ENCODE assay signal across 8 mouse cellular contexts in the genomic region with DNA sequence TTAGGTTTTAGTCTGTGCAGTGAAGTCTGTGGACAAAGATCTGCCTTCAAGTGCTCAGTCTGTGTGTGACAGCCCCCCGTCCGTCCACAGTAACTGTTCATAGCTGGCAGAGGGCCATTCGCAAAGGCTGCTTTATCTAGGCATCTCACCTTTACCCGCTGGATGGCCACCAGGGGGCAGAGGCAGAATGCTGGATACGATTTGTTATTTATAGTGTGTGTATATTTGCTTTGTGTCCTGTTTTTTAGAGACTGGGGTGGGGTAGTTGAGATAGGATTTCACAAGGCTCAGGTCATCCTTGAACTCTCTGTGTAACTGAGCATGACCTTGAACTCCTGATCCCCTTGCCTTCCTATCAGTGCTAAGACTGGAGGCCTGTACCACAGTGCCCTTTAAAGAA. TPM values are rescaled to one million over a fixed set of nuclear protein-coding genes. Genes with fewer than 3 reads are reported as not detected.
A peak's percentile ranks its signal among the peaks of the same experiment; 100 is the strongest.
DNase-seq lines count a peak whose midpoint lies in the region; ATAC-seq lines count a peak whose summit lies in the region.

No protein-coding gene starts in this region.

- H3K9me3 ChIP-seq in midbrain, embryonic 10.5 days (replicated peaks), result no peaks in the 10 kb centered on the region
- H3K9me3 ChIP-seq in midbrain, embryonic 16.5 days (replicated peaks; ENCODE audit: control insufficient read depth, low read length, poor library complexity, severe bottlenecking), result no peaks in the 10 kb centered on the region
- no peaks in the 10 kb centered on the region for H3K9me3 ChIP-seq in embryonic facial prominence, embryonic 15.5 days (replicated peaks)
- no peaks in the 10 kb centered on the region for H3K9me3 ChIP-seq in neural tube, embryonic 11.5 days (ENCODE audit: control insufficient read depth, low read length)

- WGBS in midbrain, embryonic 10.5 days, result 35% methylated on average over 5 of the region's 5 CpGs
- WGBS in midbrain, embryonic 16.5 days, result 19% methylated on average over 5 of the region's 5 CpGs
- 11% methylated on average over 5 of the region's 5 CpGs for WGBS in embryonic facial prominence, embryonic 15.5 days
- WGBS in neural tube, embryonic 11.5 days, result 34% methylated on average over 5 of the region's 5 CpGs

- H3K36me3 ChIP-seq in midbrain, embryonic 10.5 days, result no peaks in the 10 kb centered on the region
- no peaks in the 10 kb centered on the region for H3K36me3 ChIP-seq in midbrain, embryonic 16.5 days (ENCODE audit: control insufficient read depth, insufficient read depth, low read length)
- no peaks in the 10 kb centered on the region for H3K36me3 ChIP-seq in embryonic facial prominence, embryonic 15.5 days
- H3K36me3 ChIP-seq in neural tube, embryonic 11.5 days (ENCODE audit: control insufficient read depth, insufficient read depth, low read length), result no peaks in the 10 kb centered on the region

- no peak overlapping the region for H3K4me3 ChIP-seq in midbrain, embryonic 10.5 days
- H3K4me3 ChIP-seq in midbrain, embryonic 16.5 days (ENCODE audit: low read depth, low read length), result no peak overlapping the region
- no peak overlapping the region for H3K4me3 ChIP-seq in embryonic facial prominence, embryonic 15.5 days (replicated peaks)
- H3K4me3 ChIP-seq in neural tube, embryonic 11.5 days (ENCODE audit: low read depth, low read length), result no peak overlapping the region

- no peak overlapping the region for H3K9ac ChIP-seq in midbrain, embryonic 16.5 days (ENCODE audit: low read depth, low read length)
- H3K9ac ChIP-seq in embryonic facial prominence, embryonic 15.5 days, result no peak overlapping the region
- H3K9ac ChIP-seq in neural tube, embryonic 11.5 days (ENCODE audit: low read length), result no peak overlapping the region

- no peak overlapping the region for H3K27ac ChIP-seq in midbrain, embryonic 10.5 days (replicated peaks)
- no peak overlapping the region for H3K27ac ChIP-seq in midbrain, embryonic 16.5 days (ENCODE audit: low read length)
- no peak overlapping the region for H3K27ac ChIP-seq in embryonic facial prominence, embryonic 15.5 days (replicated peaks)
- H3K27ac ChIP-seq in neural tube, embryonic 11.5 days (ENCODE audit: low read depth, low read length), result no peak overlapping the region

- H3K27me3 ChIP-seq in midbrain, embryonic 10.5 days (ENCODE audit: low read depth, poor library complexity, severe bottlenecking), result no peaks in the 10 kb centered on the region
- no peaks in the 10 kb centered on the region for H3K27me3 ChIP-seq in midbrain, embryonic 16.5 days (ENCODE audit: control insufficient read depth, insufficient read depth, low read depth, low read length)
- H3K27me3 ChIP-seq in embryonic facial prominence, embryonic 15.5 days, result no peaks in the 10 kb centered on the region
- H3K27me3 ChIP-seq in neural tube, embryonic 11.5 days (ENCODE audit: control insufficient read depth, insufficient read depth, low read length), result no peaks in the 10 kb centered on the region

- peak; percentile 64 for DNase-seq in midbrain, embryonic 10.5 days (ENCODE audit: low spot score)
- peak; percentile 79 to 87 for DNase-seq in adrenal gland, postnatal 36 days
- peak; percentile 65 for DNase-seq in liver
- peak; percentile 71 for DNase-seq in neural tube, embryonic 11.5 days (ENCODE audit: low spot score)
- DNase-seq in testis, postnatal 10 days (ENCODE audit: low spot score), result peak; percentile 83

- ATAC-seq in midbrain, embryonic 16.5 days, result no peak
- 0 out of 2 replicates have a peak, but pooled peaks have one; percentile 17 for ATAC-seq in embryonic facial prominence, embryonic 15.5 days (ENCODE audit: insufficient number of reproducible peaks, low FRiP score, low TSS enrichment, low read depth)
- peak; percentile 74 to 76 for ATAC-seq in hematopoietic stem cell, adult 5-6 weeks (replicated peaks in 1 of 2; ENCODE audit: insufficient read depth in 1 of 2, low FRiP score in 2 of 2, low TSS enrichment in 1 of 2, low read depth in 1 of 2, poor library complexity in 2 of 2, severe bottlenecking in 2 of 2)
- no peak for ATAC-seq in neural tube, embryonic 11.5 days (ENCODE audit: insufficient read depth, low FRiP score, low TSS enrichment)

- H3K4me1 ChIP-seq in midbrain, embryonic 10.5 days, result peaks cover 9% of the 10 kb centered on the region
- H3K4me1 ChIP-seq in midbrain, embryonic 16.5 days (ENCODE audit: control insufficient read depth, insufficient read depth, low read length), result no peaks in the 10 kb centered on the region
- no peaks in the 10 kb centered on the region for H3K4me1 ChIP-seq in embryonic facial prominence, embryonic 15.5 days
- no peaks in the 10 kb centered on the region for H3K4me1 ChIP-seq in neural tube, embryonic 11.5 days (ENCODE audit: control insufficient read depth, insufficient read depth, low read length)

- no peak overlapping the region for H3K4me2 ChIP-seq in midbrain, embryonic 16.5 days (ENCODE audit: low read length)
- H3K4me2 ChIP-seq in embryonic facial prominence, embryonic 15.5 days (replicated peaks), result no peak overlapping the region
- no peak overlapping the region for H3K4me2 ChIP-seq in neural tube, embryonic 11.5 days (ENCODE audit: low read depth)

RNA-seq across cellular contexts. Expression of a gene that starts 1.8 kb away (rescaled TPM):
- 234 and 269 TPM in 2 replicates for polyA plus RNA-seq in midbrain, embryonic 10.5 days (2016; fragmentation: Nextera tagmentation; extraction: Ambion mirVana)
- 384 and 407 TPM in 2 replicates for polyA plus RNA-seq in midbrain, embryonic 16.5 days (2015; fragmentation: Nextera tagmentation; extraction: Ambion mirVana)
- total RNA-seq in adrenal gland, postnatal 36 days (2021), result 100 to 1,000 TPM; 128 to 130 TPM
- 304 and 311 TPM in 2 replicates for polyA plus RNA-seq in embryonic facial prominence, embryonic 15.5 days (2015; fragmentation: Nextera tagmentation; extraction: Ambion mirVana)
- total RNA-seq in hematopoietic stem cell, adult 5-6 weeks (2017), result 58.5 and 66.4 TPM in 2 replicates
- 254 and 263 TPM in 2 replicates for polyA plus RNA-seq in neural tube, embryonic 11.5 days (2014; fragmentation: Nextera tagmentation; extraction: Ambion mirVana)

RNA-seq across cellular contexts. Expression of a gene that starts 36.6 kb away (rescaled TPM):
- 33.2 and 39.4 TPM in 2 replicates for polyA plus RNA-seq in midbrain, embryonic 10.5 days (2016; fragmentation: Nextera tagmentation; extraction: Ambion mirVana)
- 2.9 TPM in 2 replicates for polyA plus RNA-seq in midbrain, embryonic 16.5 days (2015; fragmentation: Nextera tagmentation; extraction: Ambion mirVana)
- 10 to 100 TPM; 51.1 to 67.3 TPM for total RNA-seq in adrenal gland, postnatal 36 days (2021)
- 7.9 and 8.9 TPM in 2 replicates for polyA plus RNA-seq in embryonic facial prominence, embryonic 15.5 days (2015; fragmentation: Nextera tagmentation; extraction: Ambion mirVana)
- total RNA-seq in hematopoietic stem cell, adult 5-6 weeks (2017), result 1.7 and 1.8 TPM in 2 replicates
- polyA plus RNA-seq in neural tube, embryonic 11.5 days (2014; fragmentation: Nextera tagmentation; extraction: Ambion mirVana), result 20.4 and 20.7 TPM in 2 replicates

Comparison
In these comparisons a context has a peak if more than half of its experiments do, and no peak if none do; other contexts are left out.
1. ATAC-seq: peak in embryonic facial prominence, embryonic 15.5 days (single experiment) and hematopoietic stem cell, adult 5-6 weeks (2 of 2); none in midbrain, embryonic 16.5 days (single experiment) and neural tube, embryonic 11.5 days (single experiment).
2. Peak in every context shown above with its lines, with median percentiles within 50 percentile points of each other: DNase-seq.